Mouse (Mus musculus) liver, embryonic 15.5 days (tissue): ENCODE measurements around the gene Defb43. TPM values are rescaled to one million over a fixed set of nuclear protein-coding genes. Genes with fewer than 3 reads are reported as not detected.
A peak's percentile ranks its signal among the peaks of the same experiment; 100 is the strongest.

ENCODE experiments used
- ATAC-seq: fragments of 200-750 bp; cut with Nextera tagmentation; 2 replicates; pipeline ENCODE4 v1.8.0; 2017; ENCODE audit warnings: moderate number of reproducible peaks, mild to moderate bottlenecking, moderate library complexity; ENCODE audit not compliant: insufficient read depth
- H3K27ac ChIP-seq: fragments of 300-500 bp; sonication (generic); replicated peaks from 2 replicates; pipeline ENCODE4 v1.5.1; 2015; ENCODE audit warnings: mild to moderate bottlenecking, inconsistent platforms
- H3K27me3 ChIP-seq: fragments of 300-500 bp; sonication (generic); 2 replicates; pipeline ENCODE4 v1.6.1; 2015; ENCODE audit warnings: mild to moderate bottlenecking, inconsistent platforms
- H3K36me3 ChIP-seq: fragments of 300-500 bp; sonication (generic); replicated peaks from 2 replicates; pipeline ENCODE4 v1.6.1; 2015; ENCODE audit warnings: moderate library complexity, mild to moderate bottlenecking, inconsistent platforms
- H3K4me1 ChIP-seq: fragments of 300-500 bp; sonication (generic); replicated peaks from 2 replicates; pipeline ENCODE4 v1.6.1; 2015; ENCODE audit warnings: inconsistent platforms
- H3K4me2 ChIP-seq: fragments of 300-500 bp; sonication (generic); 2 replicates; pipeline ENCODE4 v1.6.1; 2015; ENCODE audit warnings: moderate library complexity, mild to moderate bottlenecking, inconsistent platforms
- H3K4me3 ChIP-seq: fragments of 300-500 bp; sonication (generic); replicated peaks from 2 replicates; pipeline ENCODE4 v1.5.1; 2015; ENCODE audit warnings: mild to moderate bottlenecking, inconsistent platforms
- H3K9ac ChIP-seq: fragments of 300-500 bp; sonication (generic); 2 replicates; pipeline ENCODE4 v1.6.1; 2015; ENCODE audit warnings: moderate library complexity, mild to moderate bottlenecking, inconsistent platforms
- H3K9me3 ChIP-seq: fragments of 300-500 bp; sonication (generic); replicated peaks from 2 replicates; pipeline ENCODE4 v1.6.1; 2016; ENCODE audit warnings: inconsistent platforms
- WGBS: fragments of 180-500 bp; shearing (Covaris S2); methylation state at CpG from one replicate; pipeline ENCODE4 v1.1.7; 2015; ENCODE audit warnings: mixed read lengths; ENCODE audit not compliant: insufficient replicate concordance; 5-methylcytosine and 5-hydroxymethylcytosine counted together
- polyA plus RNA-seq: library from polyadenylated mRNA; unstranded; fragments of >200 nt; fragmentation: Nextera tagmentation; extraction: Ambion mirVana; gene quantifications from 2 replicates; pipeline ENCODE4 v1.2.1, GENCODE M21; 2015

Defb43 gene
- not detected in 2 replicates for polyA plus RNA-seq

DNA sequence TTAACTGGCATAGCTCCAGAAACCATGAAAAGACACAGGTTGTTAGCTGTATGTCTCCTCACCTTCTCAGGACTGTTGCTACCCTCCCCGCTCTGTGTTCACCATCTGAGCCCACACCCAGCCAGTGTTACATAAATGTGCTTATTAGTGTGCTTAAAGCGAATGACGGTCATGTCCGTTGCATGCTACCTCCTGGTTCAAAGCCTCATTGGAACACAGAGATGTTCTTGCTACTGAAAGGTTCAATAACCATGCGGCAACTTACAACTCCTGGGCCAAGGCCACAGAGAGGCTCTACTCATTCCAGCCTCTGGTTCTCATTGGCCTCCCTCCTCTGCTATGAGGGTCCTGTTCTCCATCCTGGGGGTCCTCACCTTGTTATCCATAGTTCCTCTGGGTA is at the start of gene Defb43:
Gene Defb43, plus strand, starts transcription at position 301 of the 400 bp plus-strand sequence.
- no peak for ATAC-seq

DNA sequence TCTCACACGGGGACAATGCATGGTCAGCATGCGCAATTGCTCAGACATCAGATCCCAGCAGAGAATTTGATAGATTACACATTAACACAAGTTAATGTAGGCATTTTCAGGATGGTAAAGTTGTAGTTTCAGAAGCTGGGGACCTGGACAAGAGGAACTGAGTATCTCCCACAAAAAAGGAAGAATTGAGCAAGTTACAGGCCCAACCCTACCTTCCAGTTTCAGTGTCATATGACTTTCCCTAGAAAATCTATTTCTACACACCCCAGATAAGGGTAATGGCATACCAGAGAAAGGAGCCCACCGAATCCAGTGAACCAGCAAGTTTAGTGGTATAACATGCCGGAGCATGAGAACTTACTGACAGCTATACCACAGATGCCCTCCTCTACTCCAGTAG is 47.9 kb upstream of the Defb43 start:
- Histone ChIP-seq H3K9ac (no peak overlapping the region), H3K4me2 (no peak overlapping the region), H3K9me3 (no peaks in the 10 kb centered on the region), H3K36me3 (0 out of 2 replicates have a peak, but pooled peaks cover 5% of the 10 kb centered on the region), H3K4me1 (no peaks in the 10 kb centered on the region), H3K4me3 (no peak overlapping the region), H3K27me3 (no peaks in the 10 kb centered on the region), H3K27ac (no peak overlapping the region)
- WGBS, result 65% methylated on average over 4 of the region's 4 CpGs
- no peak for ATAC-seq

More for the DNA sequence above, at the start of gene Defb43:
- Histone ChIP-seq H3K4me3 (no peak within 1 kb of the TSS), H3K27ac (no peak within 1 kb of the TSS), H3K36me3 (no peaks in the 10 kb centered on the region), H3K4me2 (no peak within 1 kb of the TSS), H3K27me3 (0 out of 2 replicates have a peak, but pooled peaks cover 3% of the 10 kb centered on the region), H3K9ac (no peak within 1 kb of the TSS), H3K4me1 (no peaks in the 10 kb centered on the region), H3K9me3 (no peaks in the 10 kb centered on the region)
- 82% methylated on average over 5 of the region's 5 CpGs for WGBS

DNA sequence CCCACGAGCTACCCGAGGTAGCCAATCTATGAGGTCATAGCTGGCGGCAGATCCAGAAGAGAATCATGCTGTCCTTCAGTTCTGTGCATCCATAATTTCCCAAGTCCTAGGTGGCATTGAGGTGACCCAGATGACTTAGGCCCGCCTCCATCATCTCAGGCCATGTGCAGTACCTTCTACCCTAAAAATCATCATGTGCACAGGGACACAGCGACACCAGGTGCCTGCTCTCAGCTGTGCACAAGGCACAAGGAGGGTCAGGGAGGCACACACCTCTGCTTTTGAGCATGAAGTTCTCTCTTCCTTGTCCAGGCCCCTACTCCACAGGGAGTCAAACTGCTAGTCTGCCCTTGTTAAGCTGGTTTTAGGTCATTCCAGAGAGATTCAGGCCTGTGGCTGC is 46.2 kb upstream of the Defb43 start:
- Histone ChIP-seq H3K4me3 (no peak overlapping the region), H3K9me3 (no peaks in the 10 kb centered on the region), H3K9ac (no peak overlapping the region), H3K36me3 (no peaks in the 10 kb centered on the region), H3K27ac (no peak overlapping the region), H3K4me1 (no peaks in the 10 kb centered on the region), H3K4me2 (no peak overlapping the region), H3K27me3 (no peaks in the 10 kb centered on the region)
- ATAC-seq, result no peak
- WGBS, result 70% methylated on average over 5 of the region's 5 CpGs

DNA sequence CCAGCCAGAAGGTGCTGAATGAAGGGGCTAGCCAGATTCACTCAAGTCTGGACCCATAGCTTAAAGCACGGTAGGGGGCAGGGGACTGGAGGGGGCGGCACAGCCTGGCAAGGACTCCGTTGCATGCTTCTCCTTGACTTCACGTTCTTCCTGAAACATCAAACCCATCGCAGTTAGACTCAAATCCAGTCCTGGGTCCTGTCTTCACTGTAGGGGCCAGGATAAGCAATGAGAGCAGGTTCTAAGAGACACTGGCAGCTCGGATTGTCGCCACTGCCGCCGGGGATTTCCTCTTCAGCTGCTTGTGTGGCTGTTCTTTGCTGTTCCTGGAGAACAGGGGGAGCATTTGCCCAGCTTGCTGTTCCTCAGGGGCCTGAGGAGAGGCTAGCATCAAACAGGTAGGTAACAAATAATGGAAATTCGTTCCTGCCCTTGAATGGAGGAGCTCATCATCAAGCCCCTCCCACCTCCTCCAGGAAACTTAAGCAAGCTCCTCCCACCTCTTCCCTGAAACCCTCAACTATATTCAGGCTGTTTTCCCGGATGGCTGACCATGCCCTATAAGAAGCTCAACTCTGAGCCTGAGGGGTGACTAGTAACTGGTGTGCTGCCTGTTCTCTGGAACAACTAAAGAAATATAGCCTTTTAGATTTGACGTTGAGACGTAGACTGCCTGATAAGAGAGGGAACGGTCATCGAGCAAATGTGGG is 45.6 kb upstream of the Defb43 start:
- no peaks in the 10 kb centered on the region for H3K4me1 ChIP-seq
- H3K9ac ChIP-seq, result no peak overlapping the region
- no peaks in the 10 kb centered on the region for H3K27me3 ChIP-seq
- no peaks in the 10 kb centered on the region for H3K9me3 ChIP-seq
- WGBS, result 21% methylated on average over 15 of the region's 15 CpGs
- H3K4me3 ChIP-seq, result no peak overlapping the region
- peak overlapping the region; percentile 31 for H3K4me2 ChIP-seq
- no peak overlapping the region for H3K27ac ChIP-seq
- H3K36me3 ChIP-seq, result no peaks in the 10 kb centered on the region
- no peak for ATAC-seq

DNA sequence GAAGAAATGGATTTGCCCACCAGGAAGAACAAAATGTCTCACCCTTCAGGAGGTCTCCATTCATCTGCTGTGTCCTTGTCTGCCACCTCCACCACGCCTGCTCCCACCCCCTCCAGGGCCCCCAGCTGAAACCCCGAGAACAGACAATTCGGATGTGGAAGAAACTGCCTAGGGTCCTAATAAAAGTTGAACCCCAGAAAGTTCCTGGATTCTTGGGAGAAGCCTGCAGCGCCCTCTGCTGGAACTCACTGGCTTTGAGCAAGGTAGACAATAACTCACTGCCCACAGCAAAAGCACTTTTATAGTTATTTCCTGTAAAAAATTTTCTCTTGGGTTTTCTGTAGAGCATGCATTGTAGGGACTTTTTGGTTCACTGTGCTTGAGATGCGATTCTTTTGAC is 36.5 kb upstream of the Defb43 start:
- Histone ChIP-seq H3K4me2 (no peak overlapping the region), H3K27me3 (no peaks in the 10 kb centered on the region), H3K4me3 (no peak overlapping the region), H3K9me3 (no peaks in the 10 kb centered on the region), H3K9ac (no peak overlapping the region), H3K36me3 (no peaks in the 10 kb centered on the region), H3K4me1 (no peaks in the 10 kb centered on the region), H3K27ac (no peak overlapping the region)
- 9% methylated on average over 5 of the region's 5 CpGs for WGBS
- no peak for ATAC-seq

DNA sequence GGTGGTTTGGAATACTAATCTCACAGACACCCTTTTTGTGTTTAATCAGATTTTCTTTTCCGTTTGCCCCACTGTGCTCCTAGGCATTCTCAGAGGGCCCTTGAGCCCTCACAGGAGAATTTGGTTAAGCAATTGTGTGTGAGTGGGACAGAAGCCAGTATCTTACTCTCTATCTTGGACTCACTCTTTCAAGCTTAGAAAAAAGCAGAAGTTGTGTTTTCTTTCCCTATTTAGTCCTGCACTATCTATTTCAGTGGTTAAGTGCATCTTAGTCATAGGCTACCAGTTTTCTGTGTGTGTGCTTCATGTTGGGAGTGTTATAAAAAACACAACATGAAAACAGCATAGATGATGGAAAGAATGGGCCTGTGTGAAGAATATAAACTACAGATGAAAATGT is 31.8 kb upstream of the Defb43 start:
- no peak overlapping the region for H3K4me2 ChIP-seq

DNA sequence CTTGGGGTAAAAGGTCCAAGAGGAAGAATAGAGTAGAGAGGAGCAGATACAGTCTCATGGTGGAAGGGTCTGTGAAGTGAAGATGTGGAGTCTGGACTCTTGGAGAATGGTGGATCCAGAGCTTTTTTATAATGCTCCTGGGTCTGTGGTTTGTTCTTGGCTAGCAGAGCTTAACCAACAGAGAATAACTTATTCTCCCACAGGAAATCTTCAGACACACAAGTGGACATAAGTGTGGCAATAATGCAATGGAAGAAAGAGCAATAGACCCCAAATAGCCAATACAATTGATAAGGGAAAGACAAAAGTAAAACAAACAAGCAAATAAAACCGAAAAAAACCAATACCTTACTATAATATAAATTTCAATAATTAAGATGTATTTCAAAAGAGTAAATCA is 27.2 kb upstream of the Defb43 start, which contains the start of gene Defb48:
Gene Defb48, minus strand, starts transcription at position 101 of the 400 bp plus-strand sequence.
- Histone ChIP-seq H3K27me3 (no peaks in the 10 kb centered on the region), H3K27ac (no peak within 1 kb of the TSS), H3K4me3 (no peak within 1 kb of the TSS), H3K36me3 (no peaks in the 10 kb centered on the region), H3K4me1 (no peaks in the 10 kb centered on the region), H3K9ac (no peak within 1 kb of the TSS), H3K9me3 (no peaks in the 10 kb centered on the region), H3K4me2 (no peak within 1 kb of the TSS)
- no peak for ATAC-seq
- 51% methylated on average over 1 of the region's 1 CpGs for WGBS

More for the DNA sequence above, 31.8 kb upstream of the Defb43 start:
- 28% methylated on average over 1 of the region's 1 CpGs for WGBS
- no peaks in the 10 kb centered on the region for H3K9me3 ChIP-seq
- H3K27ac ChIP-seq, result no peak overlapping the region
- H3K4me3 ChIP-seq, result no peak overlapping the region
- H3K4me1 ChIP-seq, result no peaks in the 10 kb centered on the region
- H3K9ac ChIP-seq, result no peak overlapping the region
- no peak for ATAC-seq
- H3K36me3 ChIP-seq, result no peaks in the 10 kb centered on the region
- no peaks in the 10 kb centered on the region for H3K27me3 ChIP-seq

DNA sequence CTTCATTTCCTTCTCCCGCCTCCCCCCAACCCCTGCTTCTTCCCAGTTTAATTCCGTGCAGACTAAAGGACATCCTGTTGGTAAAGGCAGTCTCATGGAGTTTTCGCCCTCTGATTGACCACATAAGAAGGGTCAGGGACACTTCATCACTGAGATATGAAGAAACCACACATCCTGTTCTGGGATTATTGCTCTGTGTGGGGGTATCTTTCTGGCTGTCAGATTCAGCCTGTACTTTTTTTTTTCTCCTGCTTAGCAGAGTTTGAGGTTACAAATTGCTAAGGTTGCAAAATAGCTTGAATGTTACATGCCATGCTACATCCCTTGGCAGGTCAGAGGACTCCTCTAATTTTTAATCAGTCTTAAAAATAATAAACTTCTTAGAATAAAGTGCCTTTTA is 20.3 kb upstream of the Defb43 start:
- Histone ChIP-seq H3K4me2 (no peak overlapping the region), H3K27me3 (no peaks in the 10 kb centered on the region; the same call in 1 of the 2 replicates), H3K4me1 (no peaks in the 10 kb centered on the region), H3K27ac (no peak overlapping the region), H3K36me3 (no peaks in the 10 kb centered on the region), H3K9me3 (no peaks in the 10 kb centered on the region), H3K4me3 (no peak overlapping the region), H3K9ac (no peak overlapping the region)
- 28% methylated on average over 3 of the region's 3 CpGs for WGBS
- no peak for ATAC-seq

DNA sequence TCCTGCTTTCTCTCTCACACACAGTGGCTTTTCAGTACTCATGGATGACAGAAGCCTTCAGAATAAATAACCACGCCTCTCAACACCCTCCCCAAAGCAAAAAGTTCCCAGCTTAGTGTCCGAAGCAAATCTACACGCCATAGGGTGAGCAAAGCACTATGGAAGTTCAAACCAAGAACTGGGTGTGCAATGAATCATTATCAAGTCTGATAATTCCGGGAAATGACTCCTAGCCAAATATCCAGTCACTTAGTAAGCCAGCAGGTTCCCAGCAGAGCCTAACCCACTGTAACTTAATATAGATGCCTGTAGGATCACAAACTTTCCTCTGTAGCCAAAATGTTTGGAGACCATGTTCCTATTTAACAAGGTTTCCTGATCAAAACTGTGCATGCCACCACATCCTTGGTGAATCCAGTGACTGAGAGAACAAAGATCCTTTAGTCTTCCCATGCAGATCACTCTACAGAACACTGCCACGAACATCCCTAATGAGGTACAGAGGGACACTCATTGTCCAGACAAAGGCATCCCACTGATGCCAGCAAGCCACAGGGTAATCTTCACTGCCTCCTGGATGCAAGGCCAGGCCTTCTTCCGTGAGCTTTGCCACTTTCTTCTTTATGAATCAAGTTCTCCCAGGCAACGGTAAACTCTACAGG is 19.6 kb upstream of the Defb43 start:
- WGBS, result 57% methylated on average over 7 of the region's 7 CpGs
- H3K9ac ChIP-seq, result no peak overlapping the region

DNA sequence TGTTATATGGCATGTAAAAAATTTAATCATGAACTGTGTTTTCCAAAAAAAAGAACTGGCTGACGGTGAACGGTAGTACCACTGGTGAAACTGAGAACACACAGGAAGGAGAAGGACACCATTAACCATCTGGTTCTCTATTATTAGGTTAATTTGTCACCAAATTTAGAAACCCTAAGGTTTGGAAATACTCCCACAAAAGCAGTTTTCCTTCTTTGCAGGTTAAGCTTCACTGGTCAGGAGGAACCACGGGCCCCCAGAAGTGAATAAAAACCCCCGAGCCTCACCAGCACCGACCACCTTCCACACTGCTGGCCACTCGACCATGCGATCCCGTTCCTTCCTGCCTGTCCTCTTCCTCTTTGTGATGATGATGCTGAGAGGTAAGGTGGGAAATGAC is 13.8 kb upstream of the Defb43 start, which contains the start of gene Defb47:
Gene Defb47, plus strand, starts transcription at position 301 of the 400 bp plus-strand sequence.
- Histone ChIP-seq H3K4me1 (no peaks in the 10 kb centered on the region), H3K9me3 (no peaks in the 10 kb centered on the region), H3K4me3 (no peak within 1 kb of the TSS), H3K9ac (no peak within 1 kb of the TSS), H3K27ac (no peak within 1 kb of the TSS), H3K27me3 (no peaks in the 10 kb centered on the region; the same call in 1 of the 2 replicates), H3K4me2 (no peak within 1 kb of the TSS), H3K36me3 (no peaks in the 10 kb centered on the region)
- WGBS, result 53% methylated on average over 8 of the region's 8 CpGs
- no peak for ATAC-seq

More for the DNA sequence above, 19.6 kb upstream of the Defb43 start:
- Histone ChIP-seq H3K4me3 (no peak overlapping the region), H3K4me2 (no peak overlapping the region), H3K4me1 (no peaks in the 10 kb centered on the region), H3K27ac (no peak overlapping the region), H3K36me3 (no peaks in the 10 kb centered on the region), H3K9me3 (no peaks in the 10 kb centered on the region), H3K27me3 (no peaks in the 10 kb centered on the region; the same call in 1 of the 2 replicates)
- no peak for ATAC-seq

DNA sequence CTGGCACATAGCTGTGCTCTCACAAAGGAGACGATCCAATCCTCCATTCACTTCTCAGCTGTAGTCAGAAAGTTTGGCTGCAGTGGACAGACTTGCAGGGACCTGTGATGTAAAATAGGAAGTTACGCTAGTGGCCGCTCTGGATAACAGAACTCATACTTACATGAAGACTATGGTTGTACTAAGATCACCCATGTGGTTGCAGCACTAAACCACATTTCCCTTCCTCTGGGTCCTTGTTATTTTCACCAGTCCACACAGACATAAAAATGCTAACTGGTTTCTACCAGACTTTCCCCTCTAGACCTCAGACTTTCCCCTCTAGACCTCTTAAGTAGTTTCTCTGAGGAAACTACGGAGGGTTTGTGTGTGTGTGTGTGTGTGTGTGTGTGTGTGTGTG is 12.6 kb upstream of the Defb43 start:
- ATAC-seq, result no peak
- no peak overlapping the region for H3K4me2 ChIP-seq
- 34% methylated on average over 4 of the region's 4 CpGs for WGBS

More for the DNA sequence above, 12.6 kb upstream of the Defb43 start:
- no peaks in the 10 kb centered on the region for H3K4me1 ChIP-seq
- no peak overlapping the region for H3K4me3 ChIP-seq
- H3K27ac ChIP-seq, result no peak overlapping the region
- H3K27me3 ChIP-seq, result no peaks in the 10 kb centered on the region; the same call in 1 of the 2 replicates
- H3K9ac ChIP-seq, result no peak overlapping the region
- H3K9me3 ChIP-seq, result no peaks in the 10 kb centered on the region
- H3K36me3 ChIP-seq, result no peaks in the 10 kb centered on the region
